Mouse (Mus musculus) megakaryocyte progenitor cell, adult 5-6 weeks (primary cell): ENCODE data around the gene Zbtb38. TPM values are rescaled to one million over a fixed set of nuclear protein-coding genes. Genes with fewer than 3 reads are reported as not detected.

ENCODE experiments used
- ATAC-seq: replicated peaks from 2 replicates; pipeline ENCODE4 v1.8.0; 2016; ENCODE audit warnings: mild to moderate bottlenecking, moderate TSS enrichment, inconsistent platforms; ENCODE audit not compliant: poor library complexity
- total RNA-seq, 2 experiments: library from RNA; stranded (forward) in 1 of 2; stranded (reverse) in 1 of 2; fragments of 157-497, 149-512 nt in 1 of 2; fragments of 200-1000 nt in 1 of 2; gene quantifications; 2 replicates each; pipeline versions ENCODE4 v1.2.3 to v1.2.4; 2015 to 2017

The Zbtb38 gene
- total RNA-seq, 2 experiments from 2014 or later: 24.2 to 27.8 TPM

- ATAC-seq: no peak
These were observed 35.7 kb downstream of the Zbtb38 start for GRCm38 (mm10) chr9:96716735-96717444.

- 0 out of 2 replicates have a peak, but pooled peaks have one; percentile 6 for ATAC-seq
These were observed 36.5 kb downstream of the Zbtb38 start for GRCm38 (mm10) chr9:96716136-96716535.

- ATAC-seq: no peak
These were observed 37.5 kb downstream of the Zbtb38 start for GRCm38 (mm10) chr9:96715171-96715570.

- no peak for ATAC-seq
These were observed 38.9 kb downstream of the Zbtb38 start for GRCm38 (mm10) chr9:96713472-96714390.

GRCm38 (mm10) chr9:96712758-96713471 is 39.7 kb downstream of the Zbtb38 start:
- peak; percentile 78 for ATAC-seq

GRCm38 (mm10) chr9:96712045-96712444 is 40.6 kb downstream of the Zbtb38 start:
- no peak for ATAC-seq

GRCm38 (mm10) chr9:96710241-96710946 is 42.2 kb downstream of the Zbtb38 start:
- ATAC-seq: peak; percentile 24; the same call in 1 of the 2 replicates

GRCm38 (mm10) chr9:96708905-96709304 is 43.7 kb downstream of the Zbtb38 start:
- ATAC-seq: no peak

- no peak for ATAC-seq
These were observed 44.7 kb downstream of the Zbtb38 start for GRCm38 (mm10) chr9:96707964-96708363.

- peak; percentile 64 for ATAC-seq
These were observed 46.9 kb downstream of the Zbtb38 start for GRCm38 (mm10) chr9:96705576-96706285.

- no peak for ATAC-seq
These were observed 47.7 kb downstream of the Zbtb38 start for GRCm38 (mm10) chr9:96704935-96705334.

GRCm38 (mm10) chr9:96701891-96702290 is 50.7 kb downstream of the Zbtb38 start:
- ATAC-seq: peak; percentile 84

- ATAC-seq: no peak
These were observed 53.2 kb downstream of the Zbtb38 start for GRCm38 (mm10) chr9:96699276-96700035.

GRCm38 (mm10) chr9:96696788-96697492 is 55.7 kb downstream of the Zbtb38 start:
- no peak for ATAC-seq

GRCm38 (mm10) chr9:96696141-96696561 is 56.5 kb downstream of the Zbtb38 start:
- ATAC-seq: no peak

- ATAC-seq: no peak
These were observed 62.2 kb downstream of the Zbtb38 start for GRCm38 (mm10) chr9:96690461-96690863.

- no peak for ATAC-seq
These were observed 63.6 kb downstream of the Zbtb38 start for GRCm38 (mm10) chr9:96689076-96689475.

- no peak for ATAC-seq
These were observed 64.3 kb downstream of the Zbtb38 start for GRCm38 (mm10) chr9:96688194-96688875.
